Mouse (Mus musculus) liver, postnatal 0 days (tissue): ENCODE data around the gene Mrpl52. TPM values are rescaled to one million over a fixed set of nuclear protein-coding genes. Genes with fewer than 3 reads are reported as not detected.

Experiments
- ATAC-seq: fragments of 200-750 bp; cut with Nextera tagmentation; 2 replicates; pipeline ENCODE4 v1.8.0; 2017; ENCODE audit warnings: mild to moderate bottlenecking, moderate library complexity
- DNase-seq: peaks from one replicate; pipeline ENCODE4 v3.0.0-alpha.2; 2016
- H3K27ac ChIP-seq: fragments of 300-500 bp; sonication (generic); 2 replicates; pipeline ENCODE4 v1.5.1; 2014; ENCODE audit warnings: antibody characterized with exemption, moderate library complexity, mild to moderate bottlenecking, low read depth
- H3K27me3 ChIP-seq: fragments of 300-500 bp; sonication (generic); 2 replicates; pipeline ENCODE4 v1.6.1; 2014; ENCODE audit warnings: low read length, control low read depth, mixed read lengths; ENCODE audit not compliant: insufficient read depth
- H3K36me3 ChIP-seq: fragments of 300-500 bp; sonication (generic); replicated peaks from 2 replicates; pipeline ENCODE4 v1.6.1; 2014; ENCODE audit warnings: mild to moderate bottlenecking, control low read depth, low read length, moderate library complexity, mixed read lengths; ENCODE audit not compliant: insufficient read depth
- H3K4me1 ChIP-seq: fragments of 300-500 bp; sonication (generic); 2 replicates; pipeline ENCODE4 v1.6.1; 2014; ENCODE audit warnings: antibody characterized with exemption, mild to moderate bottlenecking, control low read depth; ENCODE audit not compliant: insufficient read depth
- H3K4me2 ChIP-seq: fragments of 300-500 bp; sonication (generic); 2 replicates; pipeline ENCODE4 v1.6.1; 2014; ENCODE audit warnings: low read depth, mild to moderate bottlenecking, low read length, moderate library complexity, mixed read lengths
- H3K4me3 ChIP-seq: fragments of 300-500 bp; sonication (generic); 2 replicates; pipeline ENCODE4 v1.5.1; 2014; ENCODE audit warnings: low read depth, low read length
- H3K9ac ChIP-seq: fragments of 300-500 bp; sonication (generic); replicated peaks from 2 replicates; pipeline ENCODE4 v1.6.1; 2014; ENCODE audit warnings: mild to moderate bottlenecking, moderate library complexity
- H3K9me3 ChIP-seq: fragments of 300-500 bp; sonication (generic); 2 replicates; pipeline ENCODE4 v1.6.1; 2016; ENCODE audit warnings: mild to moderate bottlenecking, control low read depth, low read length, mixed read lengths
- CTCF ChIP-seq: sonication (generic); IDR thresholded peaks from 2 replicates; pipeline ENCODE4 v1.5.1; 2016; ENCODE audit warnings: antibody characterized with exemption, low read depth
- EP300 ChIP-seq: IDR thresholded peaks from 2 replicates; pipeline ENCODE4 v1.6.1; 2016; ENCODE audit warnings: antibody characterized with exemption, low read depth, mild to moderate bottlenecking
- WGBS: fragments of 180-500 bp; shearing (Covaris S2); extraction: QIAGEN DNeasy Blood & Tissue Kit; methylation state at CpG from one replicate; pipeline ENCODE4 v1.1.7; 2014; ENCODE audit not compliant: insufficient replicate concordance; 5-methylcytosine and 5-hydroxymethylcytosine counted together
- polyA plus RNA-seq: library from polyadenylated mRNA; unstranded; fragments of >200 nt; fragmentation: Nextera tagmentation; extraction: Ambion mirVana; gene quantifications from 2 replicates; pipeline ENCODE4 v1.2.1, GENCODE M21; 2015

Gene Mrpl52
- polyA plus RNA-seq, 1 experiment from 2014 or later: 261 TPM

- Histone ChIP-seq H3K27ac (peak overlapping the region; percentile 82), H3K9me3 (no peaks in the 10 kb centered on the region), H3K36me3 (peaks cover 4% of the 10 kb centered on the region; the same call in 1 of the 2 replicates), H3K4me2 (peak overlapping the region; percentile 60), H3K4me1 (peaks cover 18% of the 10 kb centered on the region), H3K4me3 (peak overlapping the region; percentile 4; the same call in 1 of the 2 replicates), H3K9ac (no peak overlapping the region), H3K27me3 (no peaks in the 10 kb centered on the region)
- ATAC-seq (no peak), DNase-seq (no peak)
- 74% methylated on average over 25 of the region's 25 CpGs for WGBS
- peak; percentile 48 for TF ChIP-seq CTCF
- TF ChIP-seq EP300: no peak
Observed at GRCm38 (mm10) chr14:54408336-54409056, 18.2 kb upstream of the Mrpl52 start.

GRCm38 (mm10) chr14:54409057-54409645, 17.6 kb upstream of the Mrpl52 start:
- no peak for ATAC-seq

GRCm38 (mm10) chr14:54409980-54410810, 16.5 kb upstream of the Mrpl52 start:
- 21% methylated on average over 17 of the region's 17 CpGs for WGBS
- H3K9ac ChIP-seq: peak overlapping the region; percentile 46; the same call in 1 of the 2 replicates
- H3K4me2 ChIP-seq: peak overlapping the region; percentile 60
- peaks cover 4% of the 10 kb centered on the region; the same call in 1 of the 2 replicates for H3K36me3 ChIP-seq
- DNase-seq (no peak), ATAC-seq (peak; percentile 46)
- H3K27me3 ChIP-seq: no peaks in the 10 kb centered on the region
- H3K4me1 ChIP-seq: peaks cover 25% of the 10 kb centered on the region
- H3K27ac ChIP-seq: peak overlapping the region; percentile 82
- H3K9me3 ChIP-seq: no peaks in the 10 kb centered on the region
- TF ChIP-seq EP300 (no peak), CTCF (peak; percentile 15; the same call in 1 of the 2 replicates)
- H3K4me3 ChIP-seq: peak overlapping the region; percentile 4; the same call in 1 of the 2 replicates

More at GRCm38 (mm10) chr14:54409057-54409645, 17.6 kb upstream of the Mrpl52 start:
- Histone ChIP-seq H3K36me3 (peaks cover 4% of the 10 kb centered on the region; the same call in 1 of the 2 replicates), H3K27ac (peak overlapping the region; percentile 82), H3K4me1 (peaks cover 23% of the 10 kb centered on the region), H3K4me3 (peak overlapping the region; percentile 4), H3K9ac (peak overlapping the region; percentile 46; the same call in 1 of the 2 replicates), H3K4me2 (peak overlapping the region; percentile 60), H3K27me3 (no peaks in the 10 kb centered on the region), H3K9me3 (no peaks in the 10 kb centered on the region)
- TF ChIP-seq EP300: no peak
- WGBS: 49% methylated on average over 7 of the region's 7 CpGs
- no peak for DNase-seq

- Histone ChIP-seq H3K4me1 (peaks cover 38% of the 10 kb centered on the region), H3K4me2 (no peak overlapping the region), H3K27me3 (no peaks in the 10 kb centered on the region), H3K36me3 (peaks cover 4% of the 10 kb centered on the region; the same call in 1 of the 2 replicates), H3K9me3 (no peaks in the 10 kb centered on the region), H3K9ac (no peak overlapping the region), H3K4me3 (no peak overlapping the region), H3K27ac (no peak overlapping the region)
- 62% methylated on average over 9 of the region's 9 CpGs for WGBS
- ATAC-seq (no peak), DNase-seq (no peak)
- no peak for TF ChIP-seq CTCF
- TF ChIP-seq EP300: no peak
Observed at GRCm38 (mm10) chr14:54412000-54412576, 14.6 kb upstream of the Mrpl52 start.

- H3K36me3 ChIP-seq: peaks cover 4% of the 10 kb centered on the region; the same call in 1 of the 2 replicates
- H3K4me1 ChIP-seq: peaks cover 42% of the 10 kb centered on the region
- no peaks in the 10 kb centered on the region for H3K27me3 ChIP-seq
- peak overlapping the region; percentile 66; the same call in 1 of the 2 replicates for H3K4me2 ChIP-seq
- 63% methylated on average over 2 of the region's 2 CpGs for WGBS
- no peaks in the 10 kb centered on the region for H3K9me3 ChIP-seq
- DNase-seq (peak; percentile 58), ATAC-seq (no peak)
- H3K4me3 ChIP-seq: no peak overlapping the region
- H3K27ac ChIP-seq: no peak overlapping the region; the same call in 1 of the 2 replicates
- peak; percentile 94 for TF ChIP-seq CTCF
- no peak for TF ChIP-seq EP300
- H3K9ac ChIP-seq: no peak overlapping the region; the same call in 1 of the 2 replicates
Observed at GRCm38 (mm10) chr14:54412629-54413170, 14.0 kb upstream of the Mrpl52 start.
